Mouse (Mus musculus): ENCODE data around the gene Igfbp1. TPM values are rescaled to one million over a fixed set of nuclear protein-coding genes. Genes with fewer than 3 reads are reported as not detected.
"Not testable (repeated sequence)": the region's sequence is repeated elsewhere in the genome, so short reads cannot be mapped to it uniquely, and the experiment has no call there.

Gene Igfbp1
- total RNA-seq, 2 experiments from 2014 or later, result 0.30 TPM; not detected in 1

GRCm38 (mm10) chr11:7215703-7216102 is 18.1 kb downstream of the Igfbp1 start:
- DNase-seq (ENCODE audit: extremely low spot score in 1 of 2, low spot score in 2 of 2), result peak; percentile 44 to 75
- intact Hi-C loops (cut with DNase I), result loop anchor here (5.0 to 10.0 kb wide), 2 partner anchors 122 to 919 kb away; no protein-coding TSS in a partner anchor

GRCm38 (mm10) chr11:7221826-7222225 is 24.2 kb downstream of the Igfbp1 start:
- DNase-seq (ENCODE audit: extremely low spot score in 1 of 2, low spot score in 2 of 2); intact Hi-C loops (cut with DNase I): not testable (repeated sequence)

GRCm38 (mm10) chr11:7226200-7226599 is 28.6 kb downstream of the Igfbp1 start:
- intact Hi-C loops (cut with DNase I), result no loop called here
- no peak for DNase-seq (ENCODE audit: extremely low spot score in 1 of 2, low spot score in 2 of 2)

GRCm38 (mm10) chr11:7226810-7227550 is 29.4 kb downstream of the Igfbp1 start:
- intact Hi-C loops (cut with DNase I), result no loop called here
- no peak for DNase-seq (ENCODE audit: extremely low spot score in 1 of 2, low spot score in 2 of 2)

- intact Hi-C loops (cut with DNase I), result no loop called here
- no peak for DNase-seq (ENCODE audit: extremely low spot score in 1 of 2, low spot score in 2 of 2)
These were observed 30.5 kb downstream of the Igfbp1 start for GRCm38 (mm10) chr11:7228107-7228506.

- intact Hi-C loops (cut with DNase I), result no loop called here
- no peak for DNase-seq (ENCODE audit: extremely low spot score in 1 of 2, low spot score in 2 of 2)
These were observed 32.4 kb downstream of the Igfbp1 start for GRCm38 (mm10) chr11:7230000-7230399.

- intact Hi-C loops (cut with DNase I), result no loop called here
- DNase-seq (ENCODE audit: extremely low spot score in 1 of 2, low spot score in 2 of 2), result no peak
These were observed 34.4 kb downstream of the Igfbp1 start for GRCm38 (mm10) chr11:7231958-7232357.

- no peak for DNase-seq (ENCODE audit: extremely low spot score in 1 of 2, low spot score in 2 of 2)
These were observed 35.8 kb downstream of the Igfbp1 start for GRCm38 (mm10) chr11:7233333-7233732.

GRCm38 (mm10) chr11:7234436-7234835 is 36.9 kb downstream of the Igfbp1 start:
- intact Hi-C loops (cut with DNase I), result no loop called here
- DNase-seq (ENCODE audit: extremely low spot score in 1 of 2, low spot score in 2 of 2), result no peak

More at GRCm38 (mm10) chr11:7233333-7233732, 35.8 kb downstream of the Igfbp1 start:
- intact Hi-C loops (cut with DNase I), result no loop called here

- no peak for DNase-seq (ENCODE audit: extremely low spot score in 1 of 2, low spot score in 2 of 2)
- intact Hi-C loops (cut with DNase I), result no loop called here
These were observed 37.5 kb downstream of the Igfbp1 start for GRCm38 (mm10) chr11:7234981-7235609.

GRCm38 (mm10) chr11:7236751-7237150 is 39.2 kb downstream of the Igfbp1 start:
- no peak for DNase-seq (ENCODE audit: extremely low spot score in 1 of 2, low spot score in 2 of 2)
- intact Hi-C loops (cut with DNase I), result no loop called here

GRCm38 (mm10) chr11:7237712-7238111 is 40.1 kb downstream of the Igfbp1 start:
- DNase-seq (ENCODE audit: extremely low spot score in 1 of 2, low spot score in 2 of 2), result no peak
- intact Hi-C loops (cut with DNase I), result no loop called here

- no peak for DNase-seq (ENCODE audit: extremely low spot score in 1 of 2, low spot score in 2 of 2)
- intact Hi-C loops (cut with DNase I), result no loop called here
These were observed 41.0 kb downstream of the Igfbp1 start for GRCm38 (mm10) chr11:7238546-7238945.

GRCm38 (mm10) chr11:7239041-7239740 is 41.6 kb downstream of the Igfbp1 start:
- intact Hi-C loops (cut with DNase I), result no loop called here
- DNase-seq (ENCODE audit: extremely low spot score in 1 of 2, low spot score in 2 of 2), result no peak

GRCm38 (mm10) chr11:7244782-7245181 is 47.2 kb downstream of the Igfbp1 start:
- no peak for DNase-seq (ENCODE audit: extremely low spot score in 1 of 2, low spot score in 2 of 2)
- intact Hi-C loops (cut with DNase I), result no loop called here

- no peak for DNase-seq (ENCODE audit: extremely low spot score in 1 of 2, low spot score in 2 of 2)
- intact Hi-C loops (cut with DNase I), result no loop called here
These were observed 52.8 kb downstream of the Igfbp1 start for GRCm38 (mm10) chr11:7250415-7250814.

- no peak for DNase-seq (ENCODE audit: extremely low spot score in 1 of 2, low spot score in 2 of 2)
- intact Hi-C loops (cut with DNase I), result no loop called here
These were observed 53.3 kb downstream of the Igfbp1 start for GRCm38 (mm10) chr11:7250870-7251269.

Measured in left cerebral cortex, postnatal 10 days (tissue).